In the genomic region with DNA sequence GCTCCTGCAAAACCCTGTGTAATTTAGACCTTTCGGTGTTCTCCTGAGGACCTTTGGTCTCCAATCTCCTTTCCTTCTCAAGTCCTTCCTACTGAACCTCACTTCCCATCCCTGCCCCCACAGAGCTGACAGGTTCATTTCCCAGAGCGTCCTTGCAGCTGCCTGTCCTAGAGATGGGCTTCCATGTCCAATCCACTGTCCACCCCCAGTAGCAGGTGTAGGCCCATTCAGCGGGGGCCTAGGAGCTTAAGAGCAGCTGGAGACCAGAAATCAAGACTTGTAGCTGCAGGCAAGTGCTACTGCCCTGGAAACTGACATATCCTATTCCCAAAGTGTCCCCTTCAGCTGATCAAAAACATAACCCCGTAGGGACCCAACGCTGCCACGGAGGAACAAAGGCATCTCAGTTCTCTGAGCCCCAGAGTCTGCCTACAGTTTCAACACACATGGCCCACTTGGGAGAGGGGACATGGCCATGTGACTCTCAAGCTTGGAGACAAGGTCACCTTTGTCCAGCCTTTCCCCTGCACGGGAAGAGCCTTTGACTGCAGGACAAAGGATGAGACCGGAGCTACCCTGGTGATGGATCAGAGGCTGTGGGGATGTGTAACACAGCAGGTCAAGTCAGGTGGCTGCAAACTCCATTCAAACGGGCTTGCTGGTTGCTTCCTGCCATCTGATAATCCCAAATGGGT, we compare ENCODE assay signal across 14 mouse cellular contexts. TPM values are rescaled to one million over a fixed set of nuclear protein-coding genes. Genes with fewer than 3 reads are reported as not detected.
DNase-seq lines count a peak whose midpoint lies in the region; ATAC-seq and TF ChIP-seq lines count a peak whose summit lies in the region.
"Had no signal": no experiment of that assay in that cellular context is flagged by ENCODE, and none has a peak within 500 bp of the region (broad histone marks: within the 10 kb centered on the region; RNA-seq: fewer than 3 reads in every experiment).

No protein-coding gene starts in this region.

- peaks cover 6% of the 10 kb centered on the region; the same call in 1 of the 2 replicates for H3K36me3 ChIP-seq in heart, postnatal 0 days (replicated peaks; ENCODE audit: control insufficient read depth, insufficient read depth, low read length)
- no peaks in the 10 kb centered on the region for H3K36me3 ChIP-seq in heart, adult 2 months (ENCODE audit: control insufficient read depth, insufficient read depth, low read length)
- no peaks in the 10 kb centered on the region for H3K36me3 ChIP-seq in liver, embryonic 12.5 days
- H3K36me3 ChIP-seq: forebrain, embryonic 15.5 days had no signal

- peaks cover 24% of the 10 kb centered on the region for H3K4me1 ChIP-seq in heart, postnatal 0 days (ENCODE audit: control insufficient read depth, insufficient read depth)
- peaks cover 2% of the 10 kb centered on the region; the same call in 1 of the 2 replicates for H3K4me1 ChIP-seq in heart, adult 2 months (ENCODE audit: control insufficient read depth, insufficient read depth, low read length)
- H3K4me1 ChIP-seq in liver, embryonic 12.5 days: peaks cover 15% of the 10 kb centered on the region

- WGBS in heart, postnatal 0 days: 54% methylated on average over 9 of the region's 9 CpGs
- WGBS in heart, adult 2 months: 56% methylated on average over 9 of the region's 9 CpGs
- WGBS in liver, embryonic 12.5 days (ENCODE audit: insufficient replicate concordance): 64% methylated on average over 9 of the region's 9 CpGs

- no peak for TF ChIP-seq POLR2A in heart, adult 2 months (IDR thresholded peaks at IDR 0.05; ENCODE audit: insufficient read depth, low read depth, low read length)

- no peak overlapping the region for H3K27ac ChIP-seq in heart, postnatal 0 days (ENCODE audit: low read depth)
- no peak overlapping the region for H3K27ac ChIP-seq in heart, adult 2 months
- H3K27ac ChIP-seq in liver, embryonic 12.5 days: no peak overlapping the region
- H3K27ac ChIP-seq: forebrain, embryonic 15.5 days; kidney, embryonic 15.5 days had no signal

- no peak overlapping the region for H3K9ac ChIP-seq in heart, postnatal 0 days (replicated peaks; ENCODE audit: low read depth, low read length)
- no peak overlapping the region for H3K9ac ChIP-seq in heart, adult 2 months (ENCODE audit: low read depth, low read length)
- H3K9ac ChIP-seq in liver, embryonic 12.5 days: no peak overlapping the region
- H3K9ac ChIP-seq: forebrain, embryonic 15.5 days; kidney, embryonic 15.5 days had no signal

- H3K79me2 ChIP-seq in heart, adult 2 months (replicated peaks; ENCODE audit: control insufficient read depth, insufficient read depth, low read length): no peaks in the 10 kb centered on the region

- peak; percentile 40; the same call in 1 of the 2 replicates for ATAC-seq in heart, postnatal 0 days (ENCODE audit: insufficient read depth, low read depth)
- no peak for ATAC-seq in liver, embryonic 12.5 days
- ATAC-seq: forebrain, embryonic 15.5 days had no signal

- TF ChIP-seq CTCF in heart, postnatal 0 days (IDR thresholded peaks at IDR 0.05; ENCODE audit: low read depth): no peak
- TF ChIP-seq CTCF in heart, adult 2 months (IDR thresholded peaks at IDR 0.05): no peak

- H3K4me2 ChIP-seq in heart, postnatal 0 days (ENCODE audit: low read depth, low read length): no peak overlapping the region
- no peak overlapping the region for H3K4me2 ChIP-seq in liver, embryonic 12.5 days
- H3K4me2 ChIP-seq: forebrain, embryonic 15.5 days; kidney, embryonic 15.5 days had no signal

- H3K27me3 ChIP-seq in heart, postnatal 0 days (ENCODE audit: control insufficient read depth, insufficient read depth, low read length): no peaks in the 10 kb centered on the region
- H3K27me3 ChIP-seq in heart, adult 2 months (ENCODE audit: control insufficient read depth, insufficient read depth, low read length): no peaks in the 10 kb centered on the region
- 0 out of 2 replicates have a peak, but pooled peaks cover 3% of the 10 kb centered on the region for H3K27me3 ChIP-seq in liver, embryonic 12.5 days (replicated peaks)
- H3K27me3 ChIP-seq: forebrain, embryonic 15.5 days; kidney, embryonic 15.5 days had no signal

- H3K9me3 ChIP-seq in heart, postnatal 0 days (replicated peaks; ENCODE audit: control insufficient read depth, low read length): no peaks in the 10 kb centered on the region
- no peaks in the 10 kb centered on the region for H3K9me3 ChIP-seq in liver, embryonic 12.5 days (replicated peaks)
- H3K9me3 ChIP-seq: forebrain, embryonic 15.5 days; kidney, embryonic 15.5 days had no signal

- peak; percentile 14 for DNase-seq in cerebellum, adult 9-11 months
- no peak for DNase-seq in cerebellum, postnatal 14 days
- peak; percentile 41 for DNase-seq in heart, postnatal 0 days (ENCODE audit: low spot score)
- no peak for DNase-seq in heart, adult 2 months
- DNase-seq in retina, postnatal 1 day: peak; percentile 87
- no peak for DNase-seq in retina, embryonic 14.5 days (ENCODE audit: low spot score)
- no peak for DNase-seq in urinary bladder, postnatal 10 days (ENCODE audit: low spot score)
- DNase-seq: adrenal gland, postnatal 25 days; cerebellum, adult 11 months; lung, postnatal 10 days; thymus, adult 18-20 months had no signal

- H3K4me3 ChIP-seq in heart, postnatal 0 days (ENCODE audit: low read depth, low read length): no peak overlapping the region
- H3K4me3 ChIP-seq in heart, adult 2 months: no peak overlapping the region
- H3K4me3 ChIP-seq in liver, embryonic 12.5 days: no peak overlapping the region
- H3K4me3 ChIP-seq: forebrain, embryonic 15.5 days; kidney, embryonic 15.5 days had no signal

- no peak for TF ChIP-seq EP300 in heart, postnatal 0 days (IDR thresholded peaks at IDR 0.05; ENCODE audit: low read depth)
- TF ChIP-seq EP300 in heart, adult 2 months (IDR thresholded peaks at IDR 0.05; ENCODE audit: insufficient read depth, low read depth, low read length): no peak

- intact Hi-C loops in heart, adult 2 months (cut with DNase I): no loop called here

RNA-seq across cellular contexts. Expression of a gene that starts 37.3 kb away (rescaled TPM):
- total RNA-seq in heart, postnatal 0 days (2014; rRNA removed; ENCODE audit: low replicate concordance): 1.7 and 8.5 TPM in 2 replicates
- polyA plus RNA-seq in heart, postnatal 0 days (2015; fragmentation: Nextera tagmentation; extraction: Ambion mirVana): 4.4 and 5.8 TPM in 2 replicates
- 1 to 10 TPM in 1 of 2 experiments, under 1 TPM in 1; 0.82 to 1.2 TPM for total RNA-seq in heart, adult 2 months (2021)
- polyA plus RNA-seq in heart, adult 2 months (2012; rRNA removed): 2.5 and 3.8 TPM in 2 replicates
- polyA plus RNA-seq in liver, embryonic 12.5 days (2016; fragmentation: Nextera tagmentation; extraction: Ambion mirVana): 9.0 and 9.1 TPM in 2 replicates

Comparison
In these comparisons a context has a peak if more than half of its experiments do, and no peak if none do; other contexts are left out.
1. DNase-seq: peak in cerebellum, adult 9-11 months (single experiment), heart, postnatal 0 days (single experiment) and retina, postnatal 1 day (single experiment); none in cerebellum, postnatal 14 days (0 of 2), heart, adult 2 months (0 of 2), retina, embryonic 14.5 days (single experiment) and urinary bladder, postnatal 10 days (single experiment).